Mouse (Mus musculus) T-helper 2 cell (primary cell): ENCODE data around the gene Mdp1.

Source experiments
- in situ Hi-C: fragments of 300-600 bp; cut with MboI, MseI; formaldehyde crosslinking; loops from one replicate; pipeline ENCODE4 v1.15.1; 2025; ENCODE audit warnings: high pct_unique_total_duplicates

Mdp1 gene

GRCm38 (mm10) chr14:55643060-55643907 lies 17.0 kb downstream of the Mdp1 start, which contains the start of gene Tm9sf1:
Gene Tm9sf1 (minus strand): TSS chr14:55643806.
- in situ Hi-C loops, result no loop called here

- in situ Hi-C loops, result no loop called here
Observed at GRCm38 (mm10) chr14:55642679-55643059, 17.6 kb downstream of the Mdp1 start.

DNA sequence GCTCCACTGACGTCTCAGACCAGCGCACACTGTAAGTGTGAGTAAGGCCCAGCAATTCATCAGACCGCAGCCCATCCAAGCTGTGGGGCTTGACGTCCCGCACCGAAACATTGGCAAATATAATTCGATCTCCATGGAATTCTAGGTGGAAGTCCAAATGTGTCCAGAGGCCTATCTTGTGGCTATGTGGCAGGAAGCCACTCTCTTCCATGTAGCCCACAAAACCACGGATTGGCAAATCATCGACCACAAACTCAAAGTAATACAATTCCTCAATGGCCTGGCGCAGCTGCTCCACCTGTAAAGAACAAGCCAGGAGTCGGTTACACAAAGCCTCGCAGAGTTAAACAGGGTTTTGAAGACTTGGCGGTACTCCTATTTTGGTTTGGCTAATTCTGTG lies 19.0 kb downstream of the Mdp1 start:
- in situ Hi-C loops, result no loop called here

DNA sequence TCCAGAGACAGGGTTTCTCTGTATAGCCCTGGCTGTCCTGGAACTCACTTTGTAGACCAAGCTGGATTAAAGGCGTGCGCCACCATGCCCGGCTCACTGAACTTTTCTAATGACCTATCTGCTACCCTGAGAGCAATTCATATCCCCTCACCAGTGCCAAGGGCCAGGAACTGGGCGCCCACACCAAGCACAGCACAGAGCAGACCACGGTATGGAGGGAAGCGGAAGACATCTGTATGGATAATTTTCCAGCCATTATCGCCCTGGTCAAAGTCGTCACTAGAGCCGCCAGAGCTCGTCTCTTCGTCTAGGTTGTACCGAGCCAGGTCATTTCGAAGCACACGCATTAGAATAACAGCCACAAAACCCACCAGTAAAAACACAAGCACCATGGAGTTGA lies 19.5 kb downstream of the Mdp1 start:
- in situ Hi-C loops, result no loop called here

- in situ Hi-C loops, result loop anchor here (5.0 kb wide), 1 partner anchor 35 kb away; the partner anchor contains the start of gene Irf9
Observed at GRCm38 (mm10) chr14:55637795-55638194, 22.5 kb downstream of the Mdp1 start, which contains the start of gene Gm49378. Gene Gm49378 (minus strand): TSS chr14:55637895.

DNA sequence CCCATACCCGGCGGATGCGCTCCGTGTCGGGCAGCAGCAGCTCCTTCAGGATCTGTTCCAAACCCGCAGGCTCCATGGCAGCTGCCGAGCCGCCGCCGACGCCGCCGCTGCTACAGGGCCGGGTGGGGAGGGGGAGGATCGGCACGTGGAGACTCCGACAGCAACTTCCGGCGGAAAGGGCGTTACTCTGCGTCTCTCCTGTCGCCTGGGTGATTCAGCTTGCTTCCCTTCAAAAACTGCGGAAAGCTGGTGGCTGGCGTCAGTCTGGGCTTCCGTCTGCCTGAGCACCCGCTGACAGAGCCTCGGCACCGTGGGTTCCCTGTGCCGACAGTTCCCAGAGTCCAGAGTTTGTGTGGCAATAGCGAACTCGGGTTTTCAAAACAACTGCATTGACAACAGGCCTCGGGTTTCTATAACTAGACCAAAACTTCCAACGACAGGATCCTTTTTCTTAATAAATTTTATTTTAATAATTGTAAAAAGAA lies 24.7 kb downstream of the Mdp1 start, which contains the start of gene Ipo4:
Gene Ipo4 (minus strand): TSS at position 435 of the 485 bp plus-strand sequence.
- in situ Hi-C loops, result loop anchor here (5.0 kb wide), 1 partner anchor 33 kb away; the partner anchor contains the start of gene Irf9

DNA sequence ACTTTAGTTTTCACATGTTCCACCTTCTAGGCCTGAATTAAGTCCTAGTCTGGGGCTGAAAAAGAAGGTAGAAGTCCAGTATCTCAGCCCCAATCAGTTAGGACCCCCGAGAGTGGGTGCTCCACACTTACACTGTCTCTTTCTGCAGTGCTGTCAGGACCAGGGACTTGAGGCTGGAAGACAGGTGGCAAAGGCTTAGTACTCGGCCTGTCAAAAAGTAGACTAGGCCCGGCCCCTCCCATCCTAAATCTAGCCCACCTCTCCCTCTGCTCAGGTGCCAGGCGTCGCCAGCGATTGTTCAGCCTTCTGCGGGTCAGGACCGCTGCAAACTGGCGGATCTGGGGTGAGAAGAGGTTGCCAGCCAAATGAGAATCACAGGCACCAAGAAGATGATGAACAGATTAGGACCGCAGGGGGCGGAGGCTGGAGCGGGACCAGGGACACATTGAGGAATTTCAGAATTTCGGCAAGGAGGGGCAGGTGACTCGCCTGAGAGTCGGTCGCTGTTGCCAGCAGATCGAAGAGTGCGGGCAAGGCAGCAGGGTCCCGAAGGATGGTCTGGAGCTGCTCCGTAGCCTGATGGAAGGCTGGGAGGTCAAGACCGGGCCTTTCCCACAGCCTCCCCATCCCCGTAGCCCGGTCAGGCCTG lies 25.3 kb downstream of the Mdp1 start:
- in situ Hi-C loops, result loop anchor here (5.0 kb wide), 1 partner anchor 33 kb away; the partner anchor contains the start of gene Irf9

GRCm38 (mm10) chr14:55629312-55629711 lies 31.0 kb downstream of the Mdp1 start:
- in situ Hi-C loops, result loop anchor here (10.0 kb wide), 1 partner anchor 65 kb away; the partner anchor contains the start of genes A730061H03Rik and Dcaf11

- in situ Hi-C loops, result loop anchor here (10.0 kb wide), 1 partner anchor 63 kb away; the partner anchor contains the start of genes A730061H03Rik and Dcaf11
Observed at GRCm38 (mm10) chr14:55628077-55628827, 32.1 kb downstream of the Mdp1 start.

GRCm38 (mm10) chr14:55618486-55619195 lies 41.7 kb downstream of the Mdp1 start:
- in situ Hi-C loops, result no loop called here

GRCm38 (mm10) chr14:55617822-55618221 lies 42.5 kb downstream of the Mdp1 start, which contains the start of gene Rec8:
Gene Rec8 (plus strand): TSS chr14:55618037.
- in situ Hi-C loops, result no loop called here

DNA sequence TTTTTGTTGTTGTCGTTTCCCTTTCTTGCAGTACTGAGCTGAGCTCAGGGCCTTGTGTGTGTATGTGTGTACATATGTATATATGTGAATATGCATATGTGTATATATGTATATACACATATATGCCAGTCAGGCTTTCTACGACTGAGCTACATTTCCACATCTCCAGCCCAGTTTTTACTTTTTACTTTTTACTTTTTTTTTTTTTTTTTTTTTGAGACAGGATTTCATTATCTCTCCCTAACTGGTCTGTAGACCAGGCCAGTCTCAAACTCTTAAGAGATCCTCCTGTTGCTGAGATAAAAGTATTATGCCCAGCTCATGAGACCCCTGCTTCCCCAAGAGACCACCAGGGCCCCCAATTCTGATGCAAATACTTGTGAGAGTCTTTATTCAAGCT lies 43.5 kb downstream of the Mdp1 start:
- in situ Hi-C loops, result no loop called here

GRCm38 (mm10) chr14:55615876-55616275 lies 44.4 kb downstream of the Mdp1 start:
- in situ Hi-C loops, result no loop called here

GRCm38 (mm10) chr14:55614565-55615178 lies 45.6 kb downstream of the Mdp1 start:
- in situ Hi-C loops, result loop anchor here (5.0 kb wide), 1 partner anchor 48 kb away; the partner anchor contains the start of gene Mdp1

DNA sequence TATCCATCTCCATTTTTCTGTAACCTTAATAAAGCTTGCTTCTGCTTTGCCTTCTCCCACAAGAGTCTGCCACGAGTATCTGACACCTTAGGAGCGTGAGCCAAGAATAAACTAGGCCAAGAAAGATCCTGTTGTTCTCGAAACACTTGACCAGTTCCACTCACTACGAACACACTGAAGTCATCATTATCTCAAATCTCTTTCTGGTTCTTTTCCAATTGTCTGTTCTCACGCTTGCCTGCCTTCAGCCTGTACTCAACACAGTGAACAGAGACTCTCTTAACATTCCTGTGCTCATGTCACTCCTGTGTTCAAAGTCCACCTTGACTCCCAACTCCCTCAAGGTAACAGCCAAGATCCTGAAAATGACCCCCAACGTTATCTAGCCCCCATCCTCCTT lies 47.0 kb downstream of the Mdp1 start:
- in situ Hi-C loops, result loop anchor here (5.0 kb wide), 1 partner anchor 49 kb away; the partner anchor contains the start of gene Mdp1

- in situ Hi-C loops, result no loop called here
Observed at GRCm38 (mm10) chr14:55608339-55608738, 52.0 kb downstream of the Mdp1 start.
